Mouse (Mus musculus): ENCODE measurements around the gene Tex11.
"Not testable (repeated sequence)": the region's sequence is repeated elsewhere in the genome, so short reads cannot be mapped to it uniquely, and the experiment has no call there.

Gene Tex11

DNA sequence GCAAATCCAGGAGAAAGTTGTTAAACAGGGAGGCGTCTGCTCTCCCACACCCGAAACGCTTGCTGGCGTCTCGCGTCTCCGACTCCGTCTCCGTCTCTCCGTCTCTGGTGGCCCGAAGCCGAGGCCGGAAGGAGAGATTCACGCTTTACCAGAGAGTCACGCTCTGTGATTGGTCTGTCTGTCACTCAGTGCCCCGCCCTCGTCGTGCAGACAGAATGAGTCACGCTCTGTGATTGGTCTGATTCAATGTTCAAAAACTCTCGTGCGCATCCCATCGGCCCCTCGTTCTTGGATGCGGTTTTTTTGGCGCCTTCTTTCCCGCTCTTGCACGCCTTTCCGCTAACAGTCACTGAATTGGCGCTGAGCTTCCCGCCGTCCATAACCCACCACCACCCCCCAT is at the start of gene Tex11:
Gene Tex11 (minus strand): TSS at position 127 of the 400 bp plus-strand sequence.
- no peak for DNase-seq (ENCODE audit: low read depth)

DNA sequence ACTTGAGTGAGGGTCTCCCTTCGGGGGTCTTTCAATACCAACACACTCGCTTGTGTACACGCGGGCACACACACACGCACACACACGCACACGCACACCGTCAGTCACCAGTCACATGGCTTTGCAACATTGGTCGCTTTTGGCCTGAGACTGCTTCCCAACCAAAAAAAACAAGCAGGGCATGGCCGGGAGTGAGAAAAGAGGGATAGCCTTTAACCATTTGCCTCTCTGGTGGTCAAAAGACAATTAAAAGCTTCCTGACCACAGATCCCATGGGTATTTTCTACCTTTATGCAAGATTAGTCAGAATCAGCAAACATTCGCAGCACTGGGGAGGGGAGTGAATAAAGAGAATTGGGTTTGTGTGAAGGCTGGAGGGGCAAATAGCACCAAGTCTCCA is 26.5 kb upstream of the Tex11 start, which contains the start of gene Slc7a3:
Gene Slc7a3 (minus strand): TSS at position 101 of the 400 bp plus-strand sequence.
- no peak for DNase-seq (ENCODE audit: low read depth)

DNA sequence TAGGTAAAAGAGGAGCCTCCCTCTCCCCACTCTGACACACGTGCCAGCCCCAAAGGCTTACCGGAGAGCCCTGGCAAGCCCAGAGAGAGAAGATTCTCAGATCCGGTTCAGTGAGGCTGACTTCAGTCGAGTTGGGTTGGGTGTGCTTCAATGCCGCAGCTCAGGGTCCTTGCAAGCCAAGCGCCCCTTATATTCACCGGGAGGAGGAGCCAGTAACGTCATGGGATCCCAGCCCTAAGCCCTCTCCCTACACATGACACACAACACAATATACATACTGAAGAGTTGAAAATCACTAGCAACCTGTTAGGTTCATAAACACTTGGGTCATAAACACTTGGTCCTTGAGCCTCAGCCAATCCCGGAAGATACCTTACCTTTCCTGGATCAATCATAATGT is 25.7 kb upstream of the Tex11 start:
- DNase-seq (ENCODE audit: low read depth) = not testable (repeated sequence)

DNA sequence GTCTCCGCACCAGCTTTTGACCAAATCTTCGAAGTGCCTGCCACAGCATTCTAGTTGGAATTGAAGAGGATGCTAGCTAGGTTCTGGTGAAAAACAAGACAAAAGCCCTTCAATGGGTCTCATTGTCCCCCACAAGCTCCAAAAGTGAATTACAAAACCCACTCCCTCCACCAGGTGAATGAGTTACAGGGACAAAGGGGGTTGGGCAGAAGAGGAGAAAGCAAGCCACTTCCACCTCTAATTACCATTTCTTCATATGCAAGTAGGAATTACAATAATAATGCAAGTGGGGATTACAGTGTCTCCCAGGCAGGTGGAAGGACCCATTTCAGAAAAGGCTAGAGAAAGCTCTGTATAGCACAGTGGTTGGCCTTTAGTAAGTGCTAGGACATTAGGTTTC is 24.7 kb upstream of the Tex11 start:
- DNase-seq (ENCODE audit: low read depth) = no peak

DNA sequence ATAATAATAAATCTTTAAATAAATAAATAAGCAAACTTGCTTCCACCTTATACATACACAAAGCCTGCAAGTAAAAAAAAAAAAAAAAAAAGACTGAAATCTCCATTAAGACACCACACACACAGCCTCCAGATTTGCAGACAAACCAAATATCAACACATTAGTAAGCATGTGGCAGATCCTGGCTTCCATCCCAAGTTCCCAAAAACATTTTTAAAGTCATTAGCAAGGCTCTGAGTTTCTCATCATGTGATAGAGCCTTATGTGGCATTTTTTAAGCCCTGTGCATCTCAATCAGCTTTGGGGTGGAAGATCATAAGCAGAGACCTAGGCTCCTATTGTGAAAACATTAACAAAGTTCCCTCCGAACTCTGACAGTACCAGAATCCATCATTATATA is 5.8 kb upstream of the Tex11 start:
- no peak for DNase-seq (ENCODE audit: low read depth)

DNA sequence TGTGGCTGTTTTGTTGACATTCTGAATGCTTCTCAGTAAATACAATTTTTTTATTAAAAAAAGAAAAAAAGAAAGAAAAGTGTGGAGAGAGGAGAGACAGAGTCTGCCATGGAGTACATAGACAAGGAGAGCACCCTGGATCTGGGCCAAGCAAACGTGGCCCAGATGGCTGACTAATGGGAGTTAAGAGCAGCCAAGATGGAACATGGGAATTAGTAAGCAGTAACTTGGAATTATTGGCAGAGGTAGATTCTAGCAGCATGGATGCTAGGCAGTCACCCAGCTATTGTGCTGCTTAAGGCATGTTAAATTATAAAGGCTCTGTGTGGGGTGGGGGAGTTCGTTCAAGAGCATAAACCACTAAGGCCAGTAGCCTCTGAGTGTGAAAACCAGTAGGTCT is 4.0 kb upstream of the Tex11 start:
- no peak for DNase-seq (ENCODE audit: low read depth)

DNA sequence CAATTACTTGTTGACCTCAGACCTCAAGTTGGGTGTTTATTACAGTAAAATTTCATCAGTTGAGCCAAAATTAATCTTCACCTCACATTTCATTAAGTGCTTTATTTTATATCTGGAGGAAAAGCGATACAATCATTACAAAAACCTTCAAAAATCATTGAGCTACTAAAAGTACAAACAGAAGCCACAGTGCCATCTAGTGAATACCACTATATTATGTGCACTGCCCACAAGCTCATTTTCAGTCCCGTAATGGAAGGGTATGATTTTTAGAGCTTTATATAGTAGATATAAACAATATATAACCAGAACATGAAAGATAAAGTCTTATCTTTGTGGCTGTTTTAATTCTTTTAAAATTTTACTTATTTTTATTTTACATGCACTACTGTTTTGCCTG is 115.8 kb downstream of the Tex11 start:
- DNase-seq (ENCODE audit: low read depth) = peak; percentile 5

DNA sequence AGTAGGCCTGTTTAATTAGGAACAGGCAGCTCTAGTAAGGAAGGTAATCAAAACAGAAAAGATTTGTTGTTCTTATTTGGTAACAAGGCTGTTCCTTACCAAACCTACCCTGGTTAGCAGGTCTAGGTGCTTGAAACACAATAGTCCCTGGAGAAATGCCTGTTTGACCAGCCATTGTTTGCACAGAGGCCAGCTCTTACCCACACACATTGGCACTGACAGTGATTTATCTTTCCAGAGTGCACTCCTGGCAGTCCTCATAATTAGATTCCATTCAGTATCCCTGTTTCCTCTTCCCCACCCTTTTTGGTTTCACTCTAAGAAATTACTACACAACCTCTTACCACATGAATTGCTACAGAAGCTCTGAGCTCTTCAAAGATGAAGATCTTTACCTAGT is 220.3 kb downstream of the Tex11 start:
- no peak for DNase-seq (ENCODE audit: low read depth)

DNA sequence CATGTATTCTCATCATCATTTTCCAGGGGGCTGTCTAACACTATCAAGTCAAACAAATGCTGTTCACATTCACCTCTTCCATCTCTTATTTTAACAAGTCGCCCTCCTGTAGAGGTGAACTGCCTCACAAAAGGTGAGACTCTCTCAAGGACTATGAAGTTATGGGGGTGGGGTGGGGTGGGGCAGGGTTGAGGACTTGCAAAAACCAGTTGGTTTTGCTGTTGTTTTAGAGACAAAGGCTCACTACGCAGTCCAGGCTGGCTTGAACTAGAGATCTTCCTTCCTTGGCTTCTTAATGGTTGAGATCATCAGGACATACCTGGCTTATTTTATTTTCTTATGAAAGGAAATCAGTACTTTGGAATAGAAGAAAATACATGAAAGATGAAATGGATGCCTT is 226.7 kb downstream of the Tex11 start:
- no peak for DNase-seq (ENCODE audit: low read depth)

DNA sequence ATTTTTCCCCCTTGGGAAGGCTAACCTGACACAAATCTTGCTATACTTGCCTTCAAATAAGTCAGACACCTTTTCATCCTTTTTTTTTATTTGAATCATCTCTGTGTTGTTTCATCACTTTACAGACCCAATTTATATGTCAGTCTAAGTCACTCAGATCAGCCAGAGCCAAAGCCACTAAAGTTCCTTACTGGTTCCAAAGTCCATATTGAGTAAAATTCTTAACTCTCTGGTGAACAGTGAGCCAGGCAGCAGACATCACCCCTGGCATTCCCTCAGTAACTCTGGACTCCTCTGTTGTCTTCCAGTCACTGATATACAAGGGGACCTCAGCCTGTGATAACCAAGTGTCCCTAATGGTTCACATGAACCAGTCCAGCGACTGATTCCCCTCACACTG is 233.9 kb downstream of the Tex11 start:
- DNase-seq (ENCODE audit: low read depth) = no peak

DNA sequence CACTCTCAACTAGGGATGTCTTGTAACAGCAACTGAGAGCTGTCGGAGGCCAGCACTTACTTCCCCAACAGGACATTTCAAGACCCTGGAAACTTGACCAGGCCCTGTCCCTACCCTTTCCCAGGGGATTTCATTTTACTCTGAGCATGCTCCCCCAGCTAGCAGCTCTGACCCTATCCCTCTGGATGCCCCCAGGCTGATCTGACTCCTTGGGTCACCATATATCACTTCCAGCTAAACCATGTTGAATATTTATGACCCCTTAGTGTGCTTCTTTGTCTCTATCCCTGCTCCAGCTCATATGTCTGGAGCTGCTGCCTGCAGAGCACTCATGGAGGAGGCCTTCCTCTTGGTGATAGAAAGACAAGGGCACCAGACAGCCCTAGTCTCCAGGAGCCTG is 238.3 kb downstream of the Tex11 start:
- no peak for DNase-seq (ENCODE audit: low read depth)

DNA sequence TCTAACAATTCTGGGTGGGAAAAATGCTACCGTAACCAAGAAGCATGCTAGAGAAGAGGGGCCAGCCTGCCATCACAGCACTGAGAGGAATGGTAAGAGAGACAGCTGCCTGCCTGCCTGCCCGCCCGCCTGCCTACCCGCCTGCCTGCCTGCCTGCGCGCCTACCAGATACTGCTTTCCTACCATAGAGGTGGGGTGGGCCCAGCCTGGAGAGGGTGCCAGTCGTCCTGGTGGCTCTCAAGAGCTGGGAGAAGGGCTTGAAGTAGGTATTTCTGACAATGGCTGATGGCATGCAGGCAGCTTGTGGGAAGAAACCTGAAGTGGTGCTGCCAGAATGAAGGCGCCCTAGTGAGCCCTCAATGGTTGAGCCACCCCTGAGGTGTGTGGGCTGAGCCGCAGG is 240.8 kb downstream of the Tex11 start:
- DNase-seq (ENCODE audit: low read depth) = no peak

DNA sequence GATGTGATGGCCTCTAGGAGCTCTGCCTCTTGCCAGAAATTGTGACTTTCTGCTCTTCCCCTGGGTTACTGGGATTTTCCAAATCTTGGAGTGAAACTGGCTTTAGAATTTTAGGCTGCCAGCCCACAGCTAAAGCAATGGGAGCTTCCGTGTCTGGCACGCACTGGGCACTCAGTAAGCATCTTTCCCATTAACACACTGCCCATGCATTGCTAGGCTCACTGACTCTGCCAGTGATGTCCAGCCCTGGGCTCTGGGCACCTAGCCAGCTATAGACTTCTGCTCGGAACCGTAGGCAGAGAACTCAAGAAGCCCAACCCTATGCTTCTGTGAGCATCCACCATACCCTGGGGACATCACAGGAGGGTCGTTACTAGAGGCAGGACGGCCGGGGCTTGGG is 243.7 kb downstream of the Tex11 start:
- DNase-seq (ENCODE audit: low read depth) = no peak

DNA sequence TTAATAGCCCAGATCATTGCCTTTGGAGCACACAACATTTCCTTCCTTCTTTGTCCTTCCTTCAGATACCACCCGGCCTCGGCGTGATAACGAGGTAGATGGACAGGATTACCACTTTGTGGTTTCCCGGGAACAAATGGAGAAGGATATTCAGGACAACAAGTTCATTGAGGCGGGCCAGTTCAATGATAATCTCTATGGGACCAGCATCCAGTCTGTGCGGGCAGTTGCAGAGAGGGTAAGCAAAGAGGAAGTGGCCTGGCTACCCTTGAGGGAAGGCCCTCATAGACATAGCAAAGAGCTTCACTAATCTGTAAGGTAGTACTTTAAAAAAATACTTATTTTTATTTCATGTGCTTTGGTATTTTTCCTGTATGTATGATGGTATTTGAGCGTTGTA is 245.3 kb downstream of the Tex11 start:
- DNase-seq (ENCODE audit: low read depth) = no peak

DNA sequence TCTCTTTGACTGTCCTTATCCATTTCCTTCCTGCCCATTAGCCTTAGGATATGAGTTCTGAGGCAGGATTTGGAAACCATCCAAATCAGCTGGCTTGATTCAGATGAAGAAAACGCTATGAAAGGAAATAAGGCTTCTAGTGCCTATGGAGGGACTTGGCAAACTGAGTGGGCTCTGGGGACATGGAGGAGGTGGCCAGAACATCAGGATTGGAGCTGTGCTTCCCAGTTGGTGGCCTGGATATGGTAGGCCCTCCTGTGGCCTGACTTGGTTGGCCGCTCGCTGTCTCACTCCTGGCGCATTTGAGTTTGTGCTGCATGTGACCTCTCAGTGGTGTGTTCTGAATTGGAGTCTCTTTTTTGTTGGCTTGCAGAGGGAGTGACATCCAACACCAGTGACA is 248.3 kb downstream of the Tex11 start:
- DNase-seq (ENCODE audit: low read depth) = no peak

DNA sequence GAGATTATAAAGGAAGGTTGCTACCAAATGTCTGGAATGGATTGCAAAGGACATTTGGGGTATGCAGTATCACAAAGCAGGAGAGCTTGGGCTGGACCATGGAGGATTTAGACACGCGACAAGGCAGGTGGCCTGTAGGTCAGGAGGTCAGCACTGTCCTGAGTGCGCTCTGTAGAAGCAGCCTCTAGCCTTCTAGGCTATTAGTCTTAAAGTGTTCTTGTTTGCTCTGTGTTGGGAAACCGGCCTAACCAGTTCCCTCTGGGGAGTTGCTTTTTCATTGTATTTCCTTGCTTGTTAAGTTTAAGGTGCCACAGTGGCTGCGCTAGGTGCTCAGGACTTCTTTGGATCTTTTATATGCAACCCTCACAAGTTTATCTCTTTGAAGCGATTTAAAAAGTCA is 257.4 kb downstream of the Tex11 start:
- no peak for DNase-seq (ENCODE audit: low read depth)

DNA sequence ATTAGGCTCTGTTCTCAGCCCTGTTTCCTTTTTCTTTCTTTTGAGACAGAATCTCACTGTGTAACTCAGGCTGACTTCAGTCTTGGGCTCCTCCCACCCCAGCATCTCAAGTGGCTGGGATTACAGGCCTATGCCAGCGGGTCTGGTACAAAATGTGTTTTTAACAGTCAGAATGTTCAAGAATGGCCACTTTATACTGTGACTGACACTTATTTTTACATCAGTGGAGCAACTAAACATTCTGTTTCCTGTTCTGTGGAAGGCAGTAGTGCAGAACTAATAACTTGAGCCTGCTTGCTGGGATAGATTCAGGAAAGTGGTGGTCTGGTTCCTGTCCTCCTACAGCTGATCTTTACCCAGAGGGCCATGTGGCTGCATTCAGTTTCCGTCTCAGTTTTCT is 258.8 kb downstream of the Tex11 start:
- DNase-seq (ENCODE audit: low read depth) = no peak

DNA sequence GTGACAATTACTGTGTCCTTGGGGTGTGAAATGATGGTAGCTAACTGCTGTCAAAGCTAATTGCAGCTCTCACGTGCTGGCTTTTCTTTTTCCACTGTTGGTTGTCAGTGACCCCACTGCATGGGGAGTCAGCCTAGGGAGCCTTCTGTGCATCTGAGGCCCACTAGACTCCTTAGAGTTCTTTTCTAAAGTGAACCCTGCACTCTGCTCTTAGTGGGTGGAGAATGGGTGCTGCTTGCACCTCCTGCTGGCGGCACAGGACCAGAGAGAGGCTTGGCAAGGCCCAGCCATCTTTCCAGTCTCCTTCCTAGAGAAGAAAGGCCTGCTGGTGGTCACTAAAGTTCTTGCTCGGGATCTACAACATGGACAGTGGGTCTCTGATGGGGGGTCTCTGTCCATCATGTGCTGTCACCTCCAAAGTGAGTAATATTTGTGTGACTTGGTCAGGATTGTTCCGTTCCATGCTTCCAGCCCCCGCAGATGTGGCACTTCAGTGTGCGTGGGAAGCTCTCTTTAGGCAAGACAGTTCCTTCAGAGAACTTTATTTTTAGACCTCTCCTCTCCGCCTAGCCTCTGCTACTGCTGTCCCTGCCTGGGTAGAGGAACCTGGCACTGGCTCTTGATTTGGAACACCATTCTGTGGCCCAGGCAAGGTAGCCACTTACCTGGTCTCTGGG is 261.5 kb downstream of the Tex11 start:
- DNase-seq (ENCODE audit: low read depth) = no peak

DNA sequence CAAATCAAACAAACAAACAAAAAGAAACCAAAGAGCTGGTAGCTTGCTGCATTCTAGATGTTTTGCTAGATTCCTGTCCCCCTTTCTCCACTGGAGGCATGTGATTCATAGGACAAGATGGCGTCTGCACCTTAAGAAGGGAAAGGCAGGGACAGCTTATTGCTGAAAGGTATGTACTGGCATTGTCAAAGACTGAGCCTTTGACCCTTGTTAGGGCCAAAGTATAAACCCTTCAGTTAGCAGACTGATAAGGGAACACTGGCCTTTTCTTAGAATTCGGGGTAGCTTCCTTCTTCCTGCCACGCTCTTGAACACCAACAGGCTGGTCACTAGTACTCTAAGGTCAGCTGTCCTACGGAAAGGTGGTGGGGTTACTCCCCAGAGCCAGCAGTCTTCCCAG is 262.1 kb downstream of the Tex11 start:
- no peak for DNase-seq (ENCODE audit: low read depth)

DNA sequence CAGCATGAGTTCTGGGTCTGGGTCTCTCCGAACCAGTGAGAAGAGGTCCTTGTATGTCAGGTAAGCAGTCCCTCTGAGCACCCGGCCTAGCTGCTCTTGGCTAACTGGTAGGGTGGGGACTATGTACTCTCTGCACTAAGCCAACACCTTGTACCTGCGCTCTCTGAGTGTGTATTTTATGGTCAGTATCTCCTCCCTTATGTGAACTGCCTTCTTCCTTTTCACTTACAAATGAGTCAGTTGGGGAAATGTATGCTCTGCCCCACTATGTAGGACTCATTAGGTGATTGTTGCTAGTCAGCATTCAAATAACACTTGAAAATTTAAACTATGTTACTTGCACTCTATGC is 262.8 kb downstream of the Tex11 start:
- no peak for DNase-seq (ENCODE audit: low read depth)

DNA sequence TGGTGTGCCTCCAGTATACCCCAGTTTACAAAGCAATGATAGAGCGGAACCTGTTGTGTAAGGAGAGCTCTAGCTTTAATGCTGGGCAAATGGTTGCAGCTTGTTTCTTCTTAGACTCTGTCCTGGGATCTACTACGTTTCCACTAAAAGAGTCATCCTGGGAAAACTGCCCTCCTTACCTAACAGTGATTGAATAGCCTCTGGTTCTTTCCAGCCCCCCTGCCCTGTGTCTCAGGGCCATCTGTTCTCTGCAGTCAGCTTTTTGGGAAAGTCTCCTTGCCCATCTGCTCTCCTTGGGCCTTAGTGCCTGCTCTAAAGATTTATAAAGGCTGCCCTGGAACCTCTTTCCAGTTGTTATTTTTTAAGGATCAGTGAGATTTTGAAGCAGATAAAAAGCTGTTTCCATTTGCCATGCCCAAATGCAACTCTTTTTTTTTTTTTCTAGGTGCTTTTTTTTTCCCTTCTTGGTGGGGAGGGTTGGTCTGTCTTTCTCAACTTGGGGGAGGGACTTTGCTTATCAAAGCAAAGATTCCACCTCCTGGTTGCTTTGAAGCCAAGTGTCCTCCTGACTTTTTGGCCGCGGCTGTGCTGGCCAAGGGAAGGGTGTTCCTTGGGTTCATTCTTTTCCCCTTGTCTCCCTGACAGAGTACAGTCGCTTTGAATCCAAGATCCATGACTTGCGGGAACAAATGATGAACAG is 263.3 kb downstream of the Tex11 start:
- no peak for DNase-seq (ENCODE audit: low read depth)

DNA sequence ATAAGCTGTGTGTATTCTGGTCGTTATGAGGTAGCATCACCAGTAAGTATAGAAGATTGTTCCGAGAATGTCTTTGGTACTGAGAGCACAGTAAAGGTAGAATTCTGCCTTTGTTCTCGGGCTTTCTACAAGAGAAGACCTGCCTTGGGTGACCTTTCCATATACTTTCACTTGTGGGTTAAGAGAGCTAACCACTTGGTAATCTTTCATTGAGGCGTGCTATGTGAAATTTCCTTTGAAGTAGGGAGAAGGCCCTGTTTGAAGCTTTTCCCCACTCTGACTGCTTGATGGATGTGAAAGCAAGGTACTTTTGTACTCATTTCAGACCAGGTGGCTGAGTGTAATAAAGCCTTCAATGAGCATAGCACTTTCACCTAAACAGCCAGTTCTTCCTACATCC is 270.1 kb downstream of the Tex11 start:
- peak; percentile 42 for DNase-seq (ENCODE audit: low read depth)

All from induced T-regulatory cell, adult 2 months (primary cell).